Mouse (Mus musculus): ENCODE results near the gene Zp2.

DNA sequence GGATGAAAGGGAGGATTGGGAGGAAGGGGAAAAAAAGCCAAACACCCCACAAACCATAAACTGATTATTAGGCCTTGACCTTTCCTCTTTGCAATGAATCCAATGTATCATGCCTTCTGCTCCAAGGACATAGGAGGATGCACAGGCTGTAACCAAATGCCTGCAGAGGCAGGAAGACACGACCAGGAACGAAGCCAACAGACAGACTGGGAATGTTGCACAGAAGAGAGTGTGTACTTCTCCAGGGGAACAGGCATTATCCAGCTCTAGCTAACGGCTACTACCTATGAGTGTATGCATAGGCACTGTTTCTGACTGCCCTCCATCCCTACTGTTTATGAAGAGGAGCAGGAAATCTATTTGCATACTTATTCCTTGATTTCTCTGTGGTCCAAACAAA lies 47.1 kb upstream of the Zp2 start:
- no peak for TF ChIP-seq CTCF (IDR thresholded peaks at IDR 0.05; ENCODE audit: low read depth)
- no peak for TF ChIP-seq EP300 (IDR thresholded peaks at IDR 0.05; ENCODE audit: low read depth)

Data from heart, postnatal 0 days (tissue).